Mouse (Mus musculus): ENCODE data around the gene Clgn.

GRCm38 (mm10) chr8:83421354-83421753 lies 31.7 kb downstream of the Clgn start:
- TF ChIP-seq CTCF (IDR thresholded peaks at IDR 0.05; ENCODE audit: low read depth) (no peak), EP300 (IDR thresholded peaks at IDR 0.05; ENCODE audit: low read depth) (no peak)

Measured in liver, embryonic 14.5 days (tissue).